ENCODE assay signal across 7 mouse cellular contexts in the genomic region with DNA sequence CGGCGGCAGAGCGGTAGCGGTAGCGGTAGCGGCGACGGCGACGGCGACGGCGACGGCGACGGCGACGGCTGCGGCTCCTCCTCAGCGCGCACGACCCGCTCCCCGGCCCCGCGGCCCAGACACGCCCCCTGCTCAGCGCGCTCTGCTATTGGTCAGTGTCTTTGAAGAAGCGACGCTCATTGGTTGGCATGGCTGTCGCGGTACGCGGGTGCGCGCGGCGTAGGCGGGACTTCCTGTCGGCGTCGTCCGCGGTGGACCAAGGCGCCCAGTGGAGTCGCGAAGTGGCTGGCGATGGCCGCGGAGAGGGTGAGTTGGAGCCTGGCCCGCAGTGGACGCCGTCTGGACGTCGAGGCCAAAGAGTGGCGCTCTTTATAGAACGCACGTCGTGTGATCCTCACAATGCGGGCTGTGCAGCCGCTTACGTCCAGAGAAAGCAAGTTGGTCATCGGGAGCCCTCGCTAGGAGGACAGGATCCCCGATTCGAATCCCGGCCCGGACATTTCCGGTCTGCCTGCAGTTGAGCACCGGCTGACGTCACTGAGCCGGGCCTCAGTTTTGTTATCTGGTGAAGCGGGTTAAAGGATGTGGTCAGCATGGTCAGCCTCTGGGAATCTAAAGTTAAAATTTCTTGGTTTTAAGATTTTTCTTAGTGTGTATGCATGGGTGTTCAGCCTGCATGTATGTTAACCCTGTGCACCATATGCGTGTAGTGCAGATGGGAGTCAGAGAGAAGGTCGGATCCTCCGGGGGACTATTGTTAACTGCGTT. TPM values are rescaled to one million over a fixed set of nuclear protein-coding genes. Genes with fewer than 3 reads are reported as not detected.
DNase-seq lines count a peak whose midpoint lies in the region; ATAC-seq lines count a peak whose summit lies in the region.

A gene (plus strand): TSS at position 228 of the 768 bp plus-strand sequence.
A gene (minus strand): TSS at position 431 of the 768 bp plus-strand sequence.

- no peaks in the 10 kb centered on the region for H3K27me3 ChIP-seq in embryonic facial prominence, embryonic 12.5 days
- H3K27me3 ChIP-seq in limb, embryonic 11.5 days (ENCODE audit: control insufficient read depth, insufficient read depth, low read length): no peaks in the 10 kb centered on the region
- no peaks in the 10 kb centered on the region for H3K27me3 ChIP-seq in midbrain, embryonic 14.5 days (ENCODE audit: control insufficient read depth, insufficient read depth, low read length)

- H3K9me3 ChIP-seq in embryonic facial prominence, embryonic 12.5 days: no peaks in the 10 kb centered on the region
- H3K9me3 ChIP-seq in limb, embryonic 11.5 days (ENCODE audit: control insufficient read depth, low read length): no peaks in the 10 kb centered on the region
- H3K9me3 ChIP-seq in midbrain, embryonic 14.5 days (ENCODE audit: control insufficient read depth, low read length): no peaks in the 10 kb centered on the region

- H3K4me2 ChIP-seq in embryonic facial prominence, embryonic 12.5 days (replicated peaks): peak within 1 kb of the TSS; percentile 88
- peak within 1 kb of the TSS; percentile 73 for H3K4me2 ChIP-seq in limb, embryonic 11.5 days (ENCODE audit: low read depth, severe bottlenecking)
- peak within 1 kb of the TSS; percentile 75 for H3K4me2 ChIP-seq in midbrain, embryonic 14.5 days (ENCODE audit: low read length)

- peaks cover 25% of the 10 kb centered on the region for H3K4me1 ChIP-seq in embryonic facial prominence, embryonic 12.5 days
- H3K4me1 ChIP-seq in limb, embryonic 11.5 days (ENCODE audit: control insufficient read depth, insufficient read depth, low read length): peaks cover 3% of the 10 kb centered on the region; the same call in 1 of the 2 replicates
- H3K4me1 ChIP-seq in midbrain, embryonic 14.5 days (ENCODE audit: control insufficient read depth, insufficient read depth, low read length): peaks cover 27% of the 10 kb centered on the region

- DNase-seq in adrenal gland, postnatal 25 days: peak; percentile 97
- DNase-seq in heart, adult 11 months: peak; percentile 100
- DNase-seq in kidney, adult 18-20 months: peak; percentile 98
- peak; percentile 98 for DNase-seq in limb, embryonic 11.5 days (ENCODE audit: low spot score)
- peak; percentile 98 for DNase-seq in midbrain, embryonic 14.5 days
- peak; percentile 93 to 98 for DNase-seq in spleen, adult 18-20 months

- peaks cover 42% of the 10 kb centered on the region for H3K36me3 ChIP-seq in embryonic facial prominence, embryonic 12.5 days
- peaks cover 19% of the 10 kb centered on the region for H3K36me3 ChIP-seq in limb, embryonic 11.5 days (ENCODE audit: control insufficient read depth, insufficient read depth, low read length)
- H3K36me3 ChIP-seq in midbrain, embryonic 14.5 days (ENCODE audit: control insufficient read depth, insufficient read depth, low read length): peaks cover 41% of the 10 kb centered on the region

- peak within 1 kb of the TSS; percentile 99 for H3K9ac ChIP-seq in embryonic facial prominence, embryonic 12.5 days
- H3K9ac ChIP-seq in limb, embryonic 11.5 days (ENCODE audit: low read length): peak within 1 kb of the TSS; percentile 99
- H3K9ac ChIP-seq in midbrain, embryonic 14.5 days (replicated peaks; ENCODE audit: low read length): peak within 1 kb of the TSS; percentile 99

- ATAC-seq in embryonic facial prominence, embryonic 12.5 days (ENCODE audit: insufficient number of reproducible peaks, insufficient read depth, low FRiP score, low TSS enrichment): peak; percentile 95
- peak; percentile 99 for ATAC-seq in limb, embryonic 11.5 days (ENCODE audit: insufficient number of reproducible peaks, low FRiP score, low TSS enrichment, low read depth)
- ATAC-seq in midbrain, embryonic 14.5 days (ENCODE audit: low FRiP score, low TSS enrichment): peak; percentile 99

- WGBS in embryonic facial prominence, embryonic 12.5 days: 1% methylated on average over 78 of the region's 78 CpGs
- under 1% methylated on average over 66 of the region's 78 CpGs for WGBS in limb, embryonic 11.5 days
- WGBS in midbrain, embryonic 14.5 days: under 1% methylated on average over 76 of the region's 78 CpGs

- H3K27ac ChIP-seq in embryonic facial prominence, embryonic 12.5 days: peak within 1 kb of the TSS; percentile 89
- H3K27ac ChIP-seq in limb, embryonic 11.5 days (replicated peaks; ENCODE audit: low read depth, low read length): peak within 1 kb of the TSS; percentile 80
- peak within 1 kb of the TSS; percentile 87 for H3K27ac ChIP-seq in midbrain, embryonic 14.5 days (replicated peaks; ENCODE audit: low read depth, low read length)

- peak within 1 kb of the TSS; percentile 97 for H3K4me3 ChIP-seq in embryonic facial prominence, embryonic 12.5 days
- H3K4me3 ChIP-seq in limb, embryonic 11.5 days (ENCODE audit: low read depth, low read length): peak within 1 kb of the TSS; percentile 98
- peak within 1 kb of the TSS; percentile 99 for H3K4me3 ChIP-seq in midbrain, embryonic 14.5 days (replicated peaks; ENCODE audit: low read depth, low read length)

RNA-seq across cellular contexts. Expression of the first gene that starts in this region (rescaled TPM):
- 18.8 and 20.2 TPM in 2 replicates for total RNA-seq in adrenal gland, postnatal 25 days (2021)
- polyA plus RNA-seq in embryonic facial prominence, embryonic 12.5 days (2016; fragmentation: Nextera tagmentation; extraction: Ambion mirVana): 23.1 and 26.0 TPM in 2 replicates
- polyA plus RNA-seq in limb, embryonic 11.5 days (2014; fragmentation: Nextera tagmentation; extraction: Ambion mirVana): 18.2 and 20.8 TPM in 2 replicates
- polyA plus RNA-seq in midbrain, embryonic 14.5 days (2014; fragmentation: Nextera tagmentation; extraction: Ambion mirVana): 17.0 and 18.4 TPM in 2 replicates

RNA-seq across cellular contexts. Expression of the second gene that starts in this region (rescaled TPM):
- total RNA-seq in adrenal gland, postnatal 25 days (2021): 95.1 and 102 TPM in 2 replicates
- 316 and 334 TPM in 2 replicates for polyA plus RNA-seq in embryonic facial prominence, embryonic 12.5 days (2016; fragmentation: Nextera tagmentation; extraction: Ambion mirVana)
- 402 and 403 TPM in 2 replicates for polyA plus RNA-seq in limb, embryonic 11.5 days (2014; fragmentation: Nextera tagmentation; extraction: Ambion mirVana)
- polyA plus RNA-seq in midbrain, embryonic 14.5 days (2014; fragmentation: Nextera tagmentation; extraction: Ambion mirVana): 89.3 and 157 TPM in 2 replicates

Comparison
In these comparisons a context has a peak if more than half of its experiments do, and no peak if none do; other contexts are left out.
1. Peak in every context shown above with its lines: DNase-seq, ATAC-seq, H3K4me3 ChIP-seq and H3K27ac ChIP-seq.